Mouse (Mus musculus): Measurements from ENCODE around the gene Epha2. TPM values are rescaled to one million over a fixed set of nuclear protein-coding genes. Genes with fewer than 3 reads are reported as not detected.

The Epha2 gene
- total RNA-seq, 2 experiments from 2014 or later: 1.3 to 1.5 TPM

GRCm38 (mm10) chr4:141325636-141326035, 24.6 kb downstream of the Epha2 start:
- DNase-seq (ENCODE audit: low spot score in 2 of 2): no peak

- no peak for DNase-seq (ENCODE audit: low spot score in 2 of 2)
Observed at GRCm38 (mm10) chr4:141327075-141327474, 26.0 kb downstream of the Epha2 start.

- no peak for DNase-seq (ENCODE audit: low spot score in 2 of 2)
Observed at GRCm38 (mm10) chr4:141328742-141329141, 27.7 kb downstream of the Epha2 start.

GRCm38 (mm10) chr4:141329968-141330367, 28.9 kb downstream of the Epha2 start:
- no peak for DNase-seq (ENCODE audit: low spot score in 2 of 2)

- DNase-seq (ENCODE audit: low spot score in 2 of 2): no peak
Observed at GRCm38 (mm10) chr4:141331446-141331845, 30.4 kb downstream of the Epha2 start.

- DNase-seq (ENCODE audit: low spot score in 2 of 2): no peak
Observed at GRCm38 (mm10) chr4:141332258-141332657, 31.2 kb downstream of the Epha2 start.

- no peak for DNase-seq (ENCODE audit: low spot score in 2 of 2)
Observed at GRCm38 (mm10) chr4:141334695-141335094, 33.7 kb downstream of the Epha2 start.

- no peak for DNase-seq (ENCODE audit: low spot score in 2 of 2)
Observed at GRCm38 (mm10) chr4:141335263-141335796, 34.3 kb downstream of the Epha2 start.

- DNase-seq (ENCODE audit: low spot score in 2 of 2): no peak
Observed at GRCm38 (mm10) chr4:141336196-141336595, 35.2 kb downstream of the Epha2 start.

GRCm38 (mm10) chr4:141337986-141338385, 36.9 kb downstream of the Epha2 start:
- DNase-seq (ENCODE audit: low spot score in 2 of 2): no peak

GRCm38 (mm10) chr4:141338853-141339252, 37.8 kb downstream of the Epha2 start:
- DNase-seq (ENCODE audit: low spot score in 2 of 2): no peak

- DNase-seq (ENCODE audit: low spot score in 2 of 2): no peak
Observed at GRCm38 (mm10) chr4:141341477-141341876, 40.4 kb downstream of the Epha2 start.

- DNase-seq (ENCODE audit: low spot score in 2 of 2): no peak
Observed at GRCm38 (mm10) chr4:141343515-141343914, 42.5 kb downstream of the Epha2 start.

GRCm38 (mm10) chr4:141345219-141345618, 44.2 kb downstream of the Epha2 start:
- no peak for DNase-seq (ENCODE audit: low spot score in 2 of 2)

- DNase-seq (ENCODE audit: low spot score in 2 of 2): no peak
Observed at GRCm38 (mm10) chr4:141347365-141347797, 46.3 kb downstream of the Epha2 start.

GRCm38 (mm10) chr4:141348616-141349015, 47.6 kb downstream of the Epha2 start:
- no peak for DNase-seq (ENCODE audit: low spot score in 2 of 2)

GRCm38 (mm10) chr4:141350015-141350414, 49.0 kb downstream of the Epha2 start:
- no peak for DNase-seq (ENCODE audit: low spot score in 2 of 2)

- no peak for DNase-seq (ENCODE audit: low spot score in 2 of 2)
Observed at GRCm38 (mm10) chr4:141351972-141352371, 50.9 kb downstream of the Epha2 start.

- DNase-seq (ENCODE audit: low spot score in 2 of 2): no peak
Observed at GRCm38 (mm10) chr4:141352986-141353385, 51.9 kb downstream of the Epha2 start.

GRCm38 (mm10) chr4:141353868-141354267, 52.8 kb downstream of the Epha2 start:
- no peak for DNase-seq (ENCODE audit: low spot score in 2 of 2)

GRCm38 (mm10) chr4:141357811-141358210, 56.8 kb downstream of the Epha2 start:
- no peak for DNase-seq (ENCODE audit: low spot score in 2 of 2)

GRCm38 (mm10) chr4:141359222-141359621, 58.2 kb downstream of the Epha2 start:
- no peak for DNase-seq (ENCODE audit: low spot score in 2 of 2)

- peak in 1 of 2 experiments; percentile 13 for DNase-seq (ENCODE audit: low spot score in 2 of 2)
Observed at GRCm38 (mm10) chr4:141360846-141361245, 59.8 kb downstream of the Epha2 start.

Data from left cerebral cortex, adult 18-20 months (tissue).